Mouse (Mus musculus) brain, embryonic 14.5 days (tissue): ENCODE results near the gene Mfap3.

Experiments used
- CTCF ChIP-seq: fragments of 200-500 bp; IDR thresholded peaks from 2 replicates; pipeline ENCODE4 v1.5.1; 2012; ENCODE audit warnings: inconsistent platforms, mild to moderate bottlenecking, moderate library complexity, borderline replicate concordance; ENCODE audit not compliant: insufficient read depth, insufficient read length; ENCODE audit errors: extremely low read depth
- POLR2A ChIP-seq: fragments of 200-500 bp; IDR thresholded peaks from 2 replicates; pipeline ENCODE4 v1.6.1; 2012; ENCODE audit warnings: mild to moderate bottlenecking, inconsistent platforms, borderline replicate concordance; ENCODE audit not compliant: poor library complexity, insufficient read depth, insufficient read length, severe bottlenecking; ENCODE audit errors: extremely low read depth

GRCm38 (mm10) chr11:57553015-57553780 lies 34.7 kb downstream of the Mfap3 start:
- TF ChIP-seq POLR2A (no peak), CTCF (no peak)
